Mouse (Mus musculus): ENCODE results near the gene Zar1.

DNA sequence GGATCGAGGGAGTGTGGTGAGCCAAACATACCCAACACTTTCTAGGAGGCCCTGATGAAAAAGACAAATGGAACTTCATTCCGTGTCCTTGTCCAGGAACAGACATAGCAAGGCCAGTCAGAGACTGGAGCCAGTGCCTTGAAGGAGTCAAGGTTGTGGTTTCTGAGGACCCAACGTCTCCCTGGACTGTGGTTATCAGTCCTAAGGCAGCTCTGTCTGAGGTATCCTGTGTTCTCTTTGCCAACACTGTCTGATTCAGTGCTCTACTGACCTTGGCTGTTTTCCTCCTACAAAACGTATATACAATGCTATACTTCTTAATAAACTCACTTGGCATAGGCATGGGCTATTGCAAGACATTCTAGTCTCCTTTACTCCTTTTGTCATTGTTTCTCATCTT, 36.4 kb upstream of the Zar1 start:
- TF ChIP-seq POLR2A (IDR thresholded peaks at IDR 0.05; ENCODE audit: low read depth, low read length) (no peak), CTCF (IDR thresholded peaks at IDR 0.05; ENCODE audit: borderline replicate concordance, insufficient read depth, low read length) (no peak)

Data from embryonic fibroblast, embryonic 13.5 days (primary cell).